Mouse (Mus musculus) activated CD4-positive, CD25-positive, alpha-beta regulatory T cell, adult 9 weeks (primary cell): ENCODE results near the gene Gm34653. TPM values are rescaled to one million over a fixed set of nuclear protein-coding genes. Genes with fewer than 3 reads are reported as not detected.

ENCODE experiments used
- polyA plus RNA-seq: library from polyadenylated mRNA; unstranded; fragments of 100-300 nt; shearing (Covaris generic); gene quantifications from one replicate; pipeline ENCODE4 v1.2.1, GENCODE M21; 2017

The Gm34653 gene
- polyA plus RNA-seq: not detected

DNA sequence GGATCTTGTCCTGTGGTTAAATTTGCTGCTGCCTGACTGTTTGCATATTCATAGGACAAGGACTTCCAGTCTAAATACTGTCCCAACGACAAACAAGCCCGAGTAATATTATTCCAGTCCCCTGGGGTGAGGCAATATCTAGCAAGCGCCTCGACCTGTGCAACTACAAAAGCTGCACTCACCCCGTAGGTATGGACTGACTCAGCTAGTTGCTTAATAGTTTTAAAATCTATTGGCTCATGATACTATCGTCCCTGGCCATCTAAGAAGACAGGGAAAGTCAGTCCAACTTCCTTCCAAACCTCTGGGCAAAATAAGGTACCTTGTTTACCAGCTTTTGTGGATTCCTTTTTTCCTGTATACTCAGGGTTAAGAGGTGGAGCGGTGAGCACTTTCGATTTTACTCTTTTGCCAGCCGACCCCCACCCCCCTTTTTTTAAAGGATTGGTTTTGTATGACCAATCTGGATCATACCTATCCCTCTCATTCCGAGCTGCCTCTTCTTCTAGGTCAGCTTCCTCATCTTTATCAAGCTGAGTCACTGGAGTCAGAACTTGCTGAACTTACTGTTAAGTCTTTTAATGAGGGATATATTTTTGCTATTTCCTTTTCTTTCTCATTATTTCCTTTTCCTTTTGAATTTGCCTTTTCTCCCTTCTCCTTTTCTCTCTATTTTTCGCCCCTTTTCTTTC lies at the start of gene Gm34653:
Gene Gm34653 (plus strand): TSS at position 242 of the 692 bp plus-strand sequence.

GRCm38 (mm10) chr2:34799357-34800256 lies 33.2 kb upstream of the Gm34653 start, which contains the start of gene Rabepk:
TSS of gene Rabepk (minus strand) at chr2:34799912.

DNA sequence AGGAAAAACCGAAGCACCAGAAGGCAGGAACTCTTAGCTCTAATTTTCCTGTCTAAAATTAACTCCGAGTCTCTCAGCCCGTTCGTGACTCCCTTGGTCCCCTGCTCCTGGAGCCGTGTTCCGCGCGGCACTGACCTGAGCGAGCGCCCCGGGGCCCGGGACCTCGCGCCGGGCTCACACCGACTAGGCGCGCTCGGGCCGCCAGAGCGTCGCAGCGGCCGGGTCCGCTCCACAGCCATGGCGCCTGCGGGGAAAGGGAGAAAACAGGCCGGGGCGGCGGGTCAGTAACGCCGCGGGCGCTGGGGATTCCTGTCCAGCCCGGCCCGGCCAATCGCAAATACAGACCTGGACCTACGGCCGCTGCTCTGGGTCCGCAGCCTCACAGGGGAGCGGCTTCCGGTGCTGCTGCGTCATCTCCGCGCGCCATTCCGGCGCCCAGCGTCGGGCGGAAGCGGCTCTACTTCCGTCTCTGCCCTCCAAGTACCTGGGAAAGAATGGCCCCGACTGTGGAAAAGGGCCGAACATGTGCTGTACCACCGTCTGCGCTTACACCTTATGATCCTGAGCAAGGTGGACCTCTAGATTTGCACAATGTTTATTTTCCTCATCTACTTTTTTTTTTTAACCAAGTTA lies 6.9 kb upstream of the Gm34653 start, which contains the start of gene Fbxw2:
Gene Fbxw2 (minus strand): TSS at position 485 of the 633 bp plus-strand sequence.

DNA sequence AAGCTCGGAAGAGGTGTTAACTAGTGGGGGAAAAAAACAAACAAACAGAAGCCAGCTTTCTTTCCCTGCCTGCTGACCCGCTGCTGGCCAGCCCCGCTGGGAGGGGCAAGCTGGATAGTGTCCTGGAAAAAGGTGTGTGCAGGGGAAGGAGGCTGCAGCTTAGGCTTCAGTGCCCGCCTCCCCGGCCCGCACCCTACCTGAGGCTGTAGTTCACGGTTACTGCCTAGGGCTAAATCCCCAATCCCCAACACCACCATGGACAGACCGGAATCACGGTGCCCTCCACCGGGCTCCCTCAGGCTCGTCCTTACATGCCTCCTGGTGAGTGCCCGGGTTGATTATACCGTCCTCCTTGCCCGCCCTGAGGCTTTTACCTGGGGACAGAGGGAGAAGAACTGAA lies 41.5 kb downstream of the Gm34653 start, which contains the start of gene Cutal:
Gene Cutal (plus strand): TSS at position 126 of the 400 bp plus-strand sequence.

GRCm38 (mm10) chr2:34874816-34875345 lies 42.1 kb downstream of the Gm34653 start, which contains the start of gene Psmd5:
TSS of gene Psmd5 (minus strand) at chr2:34874968.

Other genes with a start within 250 kb of the Gm34653 start
- gene Gapvd1, start 77.8 kb upstream of the Gm34653 start, polyA plus RNA-seq: 111 TPM
- 583 TPM for gene Hspa5, start 61.0 kb upstream of the Gm34653 start, polyA plus RNA-seq
- 42.7 TPM for gene Rabepk, start 33.1 kb upstream of the Gm34653 start, polyA plus RNA-seq
- gene Fbxw2, start 6.7 kb upstream of the Gm34653 start, polyA plus RNA-seq: 77.8 TPM
- gene Cutal, start 41.4 kb downstream of the Gm34653 start, polyA plus RNA-seq: not detected
- gene Psmd5, start 42.0 kb downstream of the Gm34653 start, polyA plus RNA-seq: 85.7 TPM
- 2.2 TPM for gene Phf19, start 81.0 kb downstream of the Gm34653 start, polyA plus RNA-seq
- 555 TPM for gene Traf1, start 128.8 kb downstream of the Gm34653 start, polyA plus RNA-seq
- 0.40 TPM for gene Hc, start 228.4 kb downstream of the Gm34653 start, polyA plus RNA-seq